Mouse (Mus musculus) mature B cell (primary cell): Measurements from ENCODE around the gene Ttc17.

Experiments used
- in situ Hi-C: fragments of 300-500 bp; cut with MboI; formaldehyde crosslinking; loops from 2 replicates; pipeline ENCODE4 v1.14.3; 2019

Gene Ttc17

DNA sequence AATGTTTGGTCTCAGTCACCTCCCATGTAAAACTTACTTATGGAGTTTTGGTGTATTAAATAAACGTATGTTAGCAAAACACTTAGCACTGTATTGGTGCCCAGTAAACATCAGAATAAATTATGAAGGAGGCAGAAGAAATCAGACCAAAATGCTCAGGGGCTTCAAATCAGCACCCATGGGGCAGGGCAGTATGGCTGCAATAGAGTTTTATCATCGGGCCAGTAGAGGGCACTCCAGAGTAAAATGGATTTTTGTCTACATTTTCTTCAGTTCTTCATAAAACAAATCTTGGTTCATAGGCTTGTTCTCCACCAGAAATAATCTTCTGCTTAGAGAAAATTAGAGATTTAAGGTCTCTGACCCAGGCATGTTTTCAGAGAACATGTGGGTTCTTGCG is 152.4 kb downstream of the Ttc17 start:
- in situ Hi-C loops = no loop called here
